Mouse (Mus musculus): ENCODE data around the gene Pepd.

The Pepd gene

DNA sequence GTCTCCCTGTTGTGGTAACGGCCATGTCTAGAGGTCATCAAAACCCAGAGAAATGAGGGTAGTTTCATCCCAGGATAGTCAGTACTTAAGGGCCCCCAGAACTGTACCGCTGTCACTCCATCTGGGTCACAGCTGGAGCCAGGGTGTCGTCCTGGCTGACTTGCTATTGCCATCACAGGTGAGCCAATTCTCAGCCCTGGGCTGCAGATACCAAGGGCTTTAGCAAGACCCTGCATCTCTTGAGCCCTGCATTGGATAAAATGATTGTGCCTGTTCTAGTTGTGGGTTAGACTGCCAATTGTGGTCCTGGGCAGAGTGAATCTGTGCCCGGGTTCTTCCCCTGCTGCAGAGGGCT, 114.1 kb downstream of the Pepd start:
- no peak for DNase-seq (ENCODE audit: extremely low spot score, low read depth, low spot score)

DNA sequence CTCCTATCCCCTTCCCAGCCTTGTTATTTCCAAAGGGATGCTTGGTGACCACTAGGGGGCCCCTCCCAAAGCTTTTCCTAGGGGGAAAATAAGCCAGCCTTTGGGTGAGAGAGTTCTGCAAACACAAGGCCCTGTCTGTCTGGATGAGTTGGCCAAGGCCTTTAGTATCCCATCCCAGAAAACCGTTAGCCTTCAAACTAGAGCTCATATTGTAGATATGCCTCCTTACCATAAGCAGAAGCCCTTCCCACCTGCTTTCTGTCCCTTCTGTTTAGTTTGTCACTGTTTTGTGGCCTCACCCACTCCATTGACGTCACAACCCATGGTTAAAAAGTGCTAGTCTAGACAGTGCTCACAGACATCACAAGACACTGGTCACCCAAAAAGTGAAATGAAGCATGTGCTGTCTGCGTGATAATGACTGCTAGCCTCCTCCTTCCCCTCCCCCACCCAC, 114.7 kb downstream of the Pepd start:
- DNase-seq (ENCODE audit: extremely low spot score, low read depth, low spot score): no peak

DNA sequence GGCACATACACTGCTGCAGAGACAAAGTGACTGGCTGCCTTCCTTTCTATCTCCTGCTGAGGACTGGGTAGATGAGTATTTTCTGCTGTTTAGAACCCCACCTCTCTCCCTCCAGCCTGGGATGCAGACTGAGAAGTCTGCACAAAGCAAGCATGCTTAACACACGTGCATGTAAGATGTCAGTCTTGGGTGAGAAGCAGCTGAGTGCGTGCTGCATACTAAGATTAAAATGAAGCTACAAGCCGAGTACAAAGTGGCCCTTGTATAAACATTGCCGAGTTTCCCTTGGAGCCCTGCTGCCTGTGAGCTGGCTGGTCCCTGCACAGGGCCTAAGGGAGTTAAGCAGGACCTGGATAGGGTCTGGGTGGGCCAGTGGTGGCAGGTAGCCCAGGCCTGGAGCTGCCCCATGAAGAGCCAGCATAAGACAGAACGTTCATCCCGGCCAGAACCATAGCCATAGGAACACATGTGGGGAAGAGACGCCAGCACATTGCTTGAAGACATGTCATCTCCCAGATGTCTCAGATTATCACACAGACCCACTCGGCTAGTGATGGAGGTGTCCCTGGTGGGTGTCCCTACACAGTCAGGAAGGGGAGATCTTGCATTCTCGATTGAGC, 115.7 kb downstream of the Pepd start:
- no peak for DNase-seq (ENCODE audit: extremely low spot score, low read depth, low spot score)

DNA sequence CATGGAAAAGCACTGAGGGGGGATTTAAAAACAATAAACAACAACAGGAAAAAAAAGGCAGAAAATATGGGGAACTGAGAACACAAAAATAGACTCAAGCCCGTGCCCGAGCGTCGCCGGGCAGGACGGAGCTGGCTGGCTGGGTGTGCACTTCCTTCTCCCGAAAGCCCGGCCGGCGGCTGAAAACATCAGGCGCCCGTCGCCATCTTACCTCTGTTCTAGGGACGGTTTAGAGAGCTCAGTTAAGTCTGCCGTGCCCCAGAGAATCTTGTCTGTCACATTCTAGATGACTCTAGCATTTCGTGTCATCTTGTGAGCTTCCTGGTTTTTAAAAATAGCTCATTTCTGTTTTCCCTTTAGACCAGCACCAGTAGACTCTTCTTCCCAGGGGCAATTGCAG, 116.4 kb downstream of the Pepd start:
- DNase-seq (ENCODE audit: extremely low spot score, low read depth, low spot score): no peak

DNA sequence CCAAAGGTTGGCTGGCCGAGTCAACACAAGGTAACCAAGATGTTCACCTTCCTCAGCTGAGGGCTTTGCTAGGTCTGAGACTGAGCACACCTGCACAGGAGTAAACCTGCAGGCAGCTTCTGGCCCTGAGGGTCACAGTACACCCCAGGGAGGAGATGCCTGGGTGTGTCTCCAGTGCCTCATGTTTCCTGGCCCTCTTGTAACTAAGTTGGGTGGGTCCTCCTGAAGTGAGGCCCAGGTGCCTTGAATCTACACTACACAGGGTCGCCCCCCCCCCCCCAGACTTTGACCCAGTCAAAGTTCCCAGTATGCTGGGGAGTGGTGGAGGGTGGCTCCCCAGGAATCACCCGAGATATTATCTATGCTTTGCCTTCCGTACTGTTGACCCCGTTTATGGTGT, 117.0 kb downstream of the Pepd start:
- DNase-seq (ENCODE audit: extremely low spot score, low read depth, low spot score): no peak

DNA sequence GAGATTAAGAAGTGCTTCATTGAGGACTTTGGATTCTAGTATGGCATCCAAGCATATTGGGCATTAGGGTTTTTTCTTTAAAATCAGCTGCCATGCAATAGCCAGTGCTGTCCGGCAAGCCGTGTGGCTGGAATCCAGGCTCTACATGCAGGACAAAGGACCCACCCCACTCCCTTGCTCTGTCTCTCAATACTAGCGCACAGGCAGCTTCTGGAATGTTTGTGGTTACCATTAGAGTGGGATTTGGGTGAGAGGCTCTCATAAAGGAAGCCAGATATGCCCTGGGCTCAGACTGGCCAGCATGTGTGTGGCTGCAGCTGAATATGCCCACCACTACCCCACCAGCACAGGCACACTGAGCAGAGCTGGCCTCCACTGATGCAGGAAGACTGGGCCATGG, 117.5 kb downstream of the Pepd start:
- DNase-seq (ENCODE audit: extremely low spot score, low read depth, low spot score): no peak

DNA sequence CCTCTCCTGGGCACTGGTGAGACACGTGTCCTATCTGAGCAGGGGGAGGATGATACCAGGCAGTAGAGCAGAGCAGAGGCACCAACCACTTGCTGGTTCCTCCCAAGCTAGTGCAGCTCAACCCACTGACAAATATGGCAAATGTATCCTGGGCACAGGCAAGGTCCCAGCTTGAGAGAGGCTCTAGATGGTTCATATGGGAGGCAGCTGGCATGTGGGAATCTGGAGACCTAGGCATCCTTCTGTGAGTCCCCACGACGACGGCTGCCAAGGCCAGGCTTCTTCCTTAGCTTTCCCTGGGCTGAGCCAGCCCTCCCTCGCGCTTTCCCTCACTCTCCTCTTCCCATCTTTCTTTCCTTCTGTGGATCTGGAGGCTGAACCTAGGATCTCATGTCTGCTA, 118.4 kb downstream of the Pepd start:
- no peak for DNase-seq (ENCODE audit: extremely low spot score, low read depth, low spot score)

DNA sequence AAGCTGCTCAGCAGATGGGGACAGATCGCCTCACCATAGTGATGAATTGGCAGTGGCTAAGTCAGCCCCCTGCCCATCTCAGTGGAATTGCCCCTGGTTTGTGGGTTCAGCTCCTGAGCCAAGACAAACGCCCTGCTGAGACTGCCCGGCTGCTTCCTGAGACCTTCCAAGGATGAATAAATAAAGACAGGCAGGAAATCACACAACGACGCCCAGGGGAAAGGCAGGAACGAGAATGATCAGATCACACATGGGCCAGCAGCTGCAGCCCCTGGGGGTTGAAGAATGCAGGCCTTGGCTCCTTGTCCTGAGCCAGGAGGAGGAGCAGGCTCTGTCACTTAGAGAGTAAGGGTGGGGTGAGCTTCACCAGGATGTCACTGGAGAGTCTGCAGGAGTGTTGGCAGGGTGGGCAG, 123.0 kb downstream of the Pepd start:
- no peak for DNase-seq (ENCODE audit: extremely low spot score, low read depth, low spot score)

DNA sequence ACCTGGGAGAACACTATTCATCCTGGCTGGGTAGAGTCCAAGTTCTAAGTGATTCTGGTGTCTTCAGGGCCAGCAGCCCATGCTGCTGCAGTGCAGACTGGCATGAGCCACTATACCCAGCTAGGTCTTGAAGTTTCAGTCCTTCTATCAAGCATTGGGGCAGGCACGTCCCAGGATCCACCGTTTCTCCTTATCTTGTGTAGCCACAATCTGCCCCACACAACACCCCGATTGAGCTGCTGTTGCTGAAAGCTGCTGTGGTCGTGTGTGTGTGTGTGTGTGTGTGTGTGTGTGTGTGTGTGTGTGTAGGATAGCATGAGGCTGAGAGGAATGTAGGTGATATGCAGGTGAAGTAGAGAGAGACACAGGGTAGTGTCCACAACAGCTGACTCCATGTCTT, 123.4 kb downstream of the Pepd start:
- no peak for DNase-seq (ENCODE audit: extremely low spot score, low read depth, low spot score)

DNA sequence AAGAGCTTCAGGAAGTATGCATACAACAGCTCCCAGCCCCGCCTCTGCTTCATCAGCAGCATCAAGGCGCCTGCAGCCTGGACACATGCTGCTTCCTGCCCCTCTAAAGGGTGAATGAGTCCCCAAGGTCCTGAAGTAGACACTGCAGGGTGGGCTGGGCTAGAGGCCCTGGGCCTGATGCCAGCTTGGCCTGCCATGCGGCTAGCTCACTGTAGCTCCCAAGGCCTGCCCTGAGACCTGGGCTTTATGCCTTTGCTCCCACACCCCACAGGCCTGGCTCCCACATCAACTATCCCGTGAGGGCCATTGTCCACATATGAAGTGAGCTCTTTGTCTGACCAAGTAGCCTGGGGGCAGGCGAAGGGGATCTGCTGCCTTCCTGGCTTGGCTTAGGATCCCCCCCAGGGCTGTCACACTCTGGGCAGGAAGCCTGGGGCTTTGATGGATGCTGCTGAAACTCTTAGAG, 124.1 kb downstream of the Pepd start:
- DNase-seq (ENCODE audit: extremely low spot score, low read depth, low spot score): no peak

DNA sequence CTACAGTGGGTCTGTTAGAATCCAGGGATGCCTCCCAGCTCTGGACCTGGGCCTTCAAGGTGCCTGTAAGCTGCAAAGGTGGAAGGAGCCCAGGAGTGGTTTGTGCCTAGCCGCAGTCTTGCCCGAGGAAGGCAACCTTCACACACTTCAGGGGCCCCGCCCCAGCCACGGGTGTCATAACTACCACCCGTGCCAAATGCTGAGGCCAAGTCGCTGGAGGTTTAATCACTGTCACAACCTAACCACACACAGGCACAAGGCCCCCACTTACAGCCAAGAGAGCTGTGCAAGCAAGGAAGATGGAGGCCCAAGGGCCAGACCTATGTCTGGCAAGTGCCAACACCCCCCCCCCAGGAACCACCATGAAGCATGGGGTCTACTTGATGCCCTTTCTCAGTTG, 125.2 kb downstream of the Pepd start:
- DNase-seq (ENCODE audit: extremely low spot score, low read depth, low spot score): no peak

DNA sequence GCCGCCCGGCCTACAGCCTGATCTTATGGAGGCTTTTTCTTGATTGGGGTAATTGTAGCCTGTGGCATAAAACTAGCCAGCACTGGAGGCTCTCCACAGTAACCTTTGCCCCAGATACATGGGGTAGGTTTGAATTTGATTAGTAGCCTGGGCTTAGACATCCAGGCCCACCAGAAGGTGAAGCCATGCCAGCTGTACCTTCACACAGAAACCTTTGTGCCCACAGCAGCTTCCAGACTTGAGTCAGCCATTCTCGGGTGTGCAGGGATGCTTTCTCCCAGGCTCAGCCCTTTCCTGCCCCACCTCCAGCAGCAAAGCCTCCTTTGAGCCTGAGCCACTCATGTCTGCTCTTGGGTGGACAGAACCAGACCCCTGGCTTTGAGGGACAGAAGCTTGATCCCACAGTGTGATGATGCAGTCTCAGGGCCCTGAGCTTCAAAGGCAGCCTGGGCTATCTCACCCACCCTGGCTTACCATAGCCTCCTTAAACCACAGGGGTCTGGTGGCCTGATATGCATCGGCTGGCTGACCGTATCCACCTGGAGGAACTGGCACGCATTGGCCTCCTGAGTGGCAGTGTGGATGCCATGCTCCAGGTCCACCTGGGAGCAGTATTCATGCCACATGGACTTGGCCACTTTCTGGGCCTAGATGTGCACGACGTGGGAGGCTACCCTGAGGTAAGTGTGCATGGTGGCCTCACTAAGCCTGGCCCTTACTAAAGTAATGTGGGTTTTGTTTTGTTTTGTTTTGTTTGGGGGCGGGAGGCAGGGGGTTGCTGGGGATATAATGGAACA, 128.2 kb downstream of the Pepd start:
- no peak for DNase-seq (ENCODE audit: extremely low spot score, low read depth, low spot score)

DNA sequence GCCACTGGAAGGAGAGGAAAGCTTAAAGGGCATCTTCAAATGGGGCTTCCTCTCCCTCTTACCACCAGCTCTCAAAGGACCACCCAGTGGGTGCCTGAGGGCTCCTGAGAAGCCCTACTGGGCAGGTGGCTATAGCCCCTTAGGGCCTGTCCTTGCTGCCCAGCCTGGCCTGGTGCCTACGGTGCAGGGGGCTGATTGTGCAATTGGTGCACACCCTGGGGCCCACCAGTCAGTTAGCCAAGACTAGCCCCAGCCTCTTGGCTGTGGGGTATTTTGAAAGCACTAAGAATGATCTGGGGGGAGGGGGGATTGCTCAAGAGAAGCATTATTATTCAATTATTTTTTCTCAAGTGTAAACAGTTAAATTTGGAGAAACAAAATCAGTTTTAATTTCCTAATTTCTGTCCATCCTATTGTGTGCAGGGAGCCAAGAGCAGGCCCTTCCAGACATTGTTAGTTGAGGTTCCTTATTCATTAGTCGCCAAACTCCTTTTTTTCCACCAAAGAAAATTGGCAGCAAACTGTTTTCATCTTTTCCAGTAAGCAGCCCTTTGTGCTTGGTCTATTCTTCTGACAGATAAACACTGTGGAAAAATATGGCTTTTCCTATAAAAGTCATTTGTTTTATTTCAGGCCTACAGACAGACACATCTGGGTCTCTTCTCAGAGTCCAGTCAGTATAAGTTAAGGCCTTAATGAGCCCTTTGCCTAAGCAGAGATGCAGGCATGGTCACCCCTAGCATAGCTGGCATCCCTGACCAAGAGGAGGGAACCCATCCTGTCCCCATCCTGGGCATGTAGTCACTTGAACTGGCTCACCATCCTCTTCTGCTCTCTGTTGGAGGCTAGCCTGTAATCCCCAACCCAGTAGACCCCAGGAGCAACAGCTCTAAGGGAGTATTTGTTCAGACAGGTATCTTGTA, 129.4 kb downstream of the Pepd start:
- DNase-seq (ENCODE audit: extremely low spot score, low read depth, low spot score): no peak

DNA sequence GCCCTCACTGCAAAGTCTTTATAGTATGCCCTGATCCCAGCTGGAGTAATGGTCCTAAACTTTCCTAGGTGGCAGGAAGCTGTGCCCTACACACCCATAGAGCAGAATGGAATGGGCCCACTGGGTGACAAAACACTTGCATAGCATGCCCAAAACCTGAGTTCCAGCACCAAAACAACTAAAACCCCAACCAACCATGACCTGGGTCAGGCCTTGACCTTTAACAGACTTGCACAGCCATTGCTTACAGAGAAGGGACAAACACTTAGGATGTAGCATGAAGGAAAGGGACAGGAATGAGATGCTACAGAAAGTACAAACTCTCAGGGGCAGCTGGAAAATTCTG, 130.0 kb downstream of the Pepd start:
- no peak for DNase-seq (ENCODE audit: extremely low spot score, low read depth, low spot score)

DNA sequence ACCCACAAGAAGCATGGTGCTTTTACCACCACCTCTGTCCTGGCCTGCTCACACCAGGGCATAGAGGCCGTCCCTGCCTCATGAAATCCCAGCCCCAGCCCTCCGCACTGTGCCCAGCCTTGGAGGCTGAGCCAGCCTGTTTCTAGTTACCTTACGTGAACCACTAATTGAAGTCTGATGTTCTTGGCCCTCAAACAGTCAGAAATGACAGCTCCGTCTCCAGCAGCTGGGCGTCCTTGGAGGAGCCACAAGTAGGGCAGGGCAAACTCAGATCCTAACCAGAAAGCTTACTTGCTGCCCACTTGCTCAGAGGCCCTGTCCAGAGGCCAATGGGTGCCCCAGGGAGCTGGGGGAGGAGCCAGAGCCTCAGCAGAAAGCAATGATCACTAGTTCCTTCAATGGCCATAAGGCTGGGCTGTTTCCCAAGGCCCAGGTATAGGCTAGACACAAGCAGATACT, 130.6 kb downstream of the Pepd start:
- DNase-seq (ENCODE audit: extremely low spot score, low read depth, low spot score): peak; percentile 22

DNA sequence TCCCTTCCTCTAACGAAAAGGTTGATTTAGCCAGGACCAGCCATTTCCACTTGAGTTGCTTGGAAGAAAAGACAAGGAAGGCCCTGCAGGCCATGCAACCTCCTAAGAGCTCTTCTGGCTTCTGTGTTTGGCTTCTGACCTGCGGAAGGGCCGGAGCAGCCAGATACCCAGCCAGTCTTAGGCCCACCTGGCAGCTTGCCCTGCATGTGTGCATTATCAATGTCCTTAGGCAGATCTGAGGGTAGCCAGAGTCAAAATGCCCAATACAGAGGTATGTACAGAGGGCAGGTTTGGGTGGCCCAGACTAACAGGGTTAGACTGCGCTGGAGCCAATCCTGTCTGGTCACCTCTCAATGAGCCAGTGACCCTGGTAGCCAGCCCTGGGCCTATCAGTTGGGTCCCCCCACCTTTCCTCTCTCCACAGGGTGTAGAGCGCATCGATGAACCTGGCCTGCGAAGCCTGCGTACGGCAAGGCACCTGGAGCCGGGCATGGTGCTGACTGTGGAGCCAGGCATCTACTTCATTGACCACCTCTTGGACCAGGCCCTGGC, 131.2 kb downstream of the Pepd start:
- no peak for DNase-seq (ENCODE audit: extremely low spot score, low read depth, low spot score)

DNA sequence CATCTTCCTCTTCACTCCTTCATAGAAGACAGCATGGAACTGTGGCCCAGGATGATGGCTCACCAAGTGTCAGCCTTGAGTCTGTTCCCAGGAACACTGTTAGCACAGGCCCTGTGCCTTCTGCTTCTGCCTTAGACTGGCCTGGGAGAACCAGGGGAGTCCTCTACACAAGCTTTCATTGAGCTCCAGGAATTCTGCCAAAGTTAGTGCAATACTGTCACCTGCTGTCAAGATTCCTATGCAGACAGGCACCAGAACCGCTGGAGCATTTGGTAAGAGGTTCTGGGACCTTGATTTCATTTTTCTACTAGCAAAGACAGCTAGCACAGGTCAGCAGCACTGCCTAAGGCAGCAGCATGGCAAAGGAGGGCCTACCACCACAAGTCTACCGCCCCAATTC, 132.5 kb downstream of the Pepd start:
- DNase-seq (ENCODE audit: extremely low spot score, low read depth, low spot score): no peak

DNA sequence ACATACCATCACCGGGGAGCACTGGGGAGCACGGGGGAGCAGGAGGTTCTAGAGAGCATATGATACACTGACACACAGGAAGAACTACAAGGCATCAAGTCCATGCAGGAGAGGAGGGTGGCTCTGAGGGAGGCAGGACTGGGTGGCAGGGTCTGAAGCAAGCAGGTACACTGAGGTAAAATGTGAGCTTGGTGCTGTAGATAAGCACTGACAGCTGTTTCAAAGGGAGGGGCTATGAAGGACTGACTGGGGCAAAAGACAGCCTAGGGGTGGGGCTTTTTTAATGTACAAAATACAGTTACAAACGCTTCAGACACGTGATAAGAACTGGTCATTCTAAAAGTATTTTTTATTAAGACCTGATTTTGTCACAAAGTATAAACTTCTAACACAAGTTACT, 133.9 kb downstream of the Pepd start:
- no peak for DNase-seq (ENCODE audit: extremely low spot score, low read depth, low spot score)

DNA sequence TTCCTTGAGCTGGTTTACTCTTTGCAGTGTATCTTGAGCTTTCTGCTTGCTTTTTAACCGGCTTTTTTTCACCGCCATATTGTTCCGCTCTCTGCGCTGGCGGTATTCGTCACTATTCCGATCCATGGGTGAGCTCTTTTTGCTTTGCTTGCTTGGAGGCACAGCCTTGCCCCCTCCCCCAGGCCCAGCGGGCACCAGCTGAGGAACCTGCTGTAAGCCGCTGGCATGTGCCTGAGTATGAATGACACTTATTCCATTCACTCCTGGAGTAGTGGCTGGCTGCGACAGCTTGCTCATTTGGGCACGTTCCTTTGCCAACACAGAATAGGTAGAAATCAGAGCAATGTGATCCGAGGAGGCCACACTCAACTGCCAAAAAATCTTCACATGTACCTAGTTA, 138.4 kb downstream of the Pepd start:
- DNase-seq (ENCODE audit: extremely low spot score, low read depth, low spot score): no peak

DNA sequence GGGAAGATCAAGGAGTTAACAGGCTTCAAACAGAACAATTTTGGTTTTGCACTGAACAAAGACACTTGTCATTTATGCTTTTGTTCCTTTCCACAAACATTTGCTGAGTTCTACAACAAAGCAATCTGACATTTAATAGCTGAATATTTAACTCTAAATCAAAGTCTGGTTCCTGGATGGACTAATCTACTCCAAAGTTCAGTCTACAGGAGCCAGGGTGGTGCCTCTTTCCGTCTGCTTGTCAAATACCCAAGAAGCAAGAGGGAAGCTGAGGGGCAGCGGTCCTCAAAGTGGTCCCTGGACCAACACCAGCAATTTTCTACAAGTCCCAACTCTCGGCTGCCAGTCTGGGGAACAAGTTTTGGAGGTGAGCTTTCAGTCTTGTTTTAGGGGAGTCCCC, 141.0 kb downstream of the Pepd start:
- DNase-seq (ENCODE audit: extremely low spot score, low read depth, low spot score): no peak

DNA sequence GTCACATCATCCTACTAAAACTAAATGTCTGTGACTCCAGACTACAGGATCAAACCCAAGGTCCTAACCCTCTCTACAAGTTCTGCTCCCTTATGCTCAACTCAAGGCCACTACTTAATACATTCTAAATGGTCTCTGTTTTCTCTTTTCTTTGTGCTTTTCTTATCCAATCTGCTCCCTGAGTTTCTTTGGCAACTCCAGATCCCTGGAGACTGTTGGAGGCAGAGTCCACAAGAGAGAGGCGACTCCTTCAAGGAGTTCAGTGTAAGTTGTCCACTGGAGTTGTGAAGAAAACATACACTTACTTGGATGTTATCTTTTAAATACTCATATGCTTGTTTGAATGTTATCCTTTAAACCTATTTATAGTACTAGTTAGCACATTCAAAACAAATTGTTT, 142.1 kb downstream of the Pepd start:
- DNase-seq (ENCODE audit: extremely low spot score, low read depth, low spot score): no peak
